Mouse (Mus musculus): ENCODE measurements around the gene Adgrb2.

Adgrb2 gene

DNA sequence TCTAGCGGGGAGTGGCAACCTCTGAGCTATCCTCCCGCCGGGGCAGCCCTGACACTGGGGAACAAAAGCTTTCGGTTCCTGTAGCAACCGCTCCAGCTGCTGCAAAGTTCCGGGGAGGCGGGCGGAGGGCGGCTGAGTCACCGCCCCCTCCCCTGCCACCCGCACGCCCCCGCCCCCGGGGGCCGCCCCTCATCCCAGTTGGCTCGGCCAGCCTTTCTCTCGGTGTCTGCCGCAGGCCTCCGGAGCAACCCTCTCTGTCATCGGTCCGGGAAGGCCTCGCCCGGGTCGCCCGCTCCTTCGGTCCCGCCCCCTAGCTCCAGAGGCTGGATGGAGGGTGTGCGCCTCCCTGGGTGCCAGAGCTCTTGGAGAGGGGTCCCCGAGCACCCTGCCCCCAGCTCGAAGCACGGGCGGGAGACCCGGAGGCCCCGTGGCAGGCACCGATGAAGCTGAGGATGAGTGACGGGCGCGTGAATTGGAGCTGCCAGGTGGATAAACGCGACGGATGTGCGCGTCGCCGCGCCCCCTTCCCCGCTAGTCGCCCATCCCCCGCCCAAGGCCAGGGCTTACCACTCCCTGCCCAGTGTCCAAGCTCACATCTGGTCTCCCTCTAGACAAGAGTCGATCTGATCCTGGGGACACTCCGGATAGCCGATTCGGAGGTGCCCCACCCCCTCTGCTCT is 3.3 kb downstream of the Adgrb2 start:
- DNase-seq (ENCODE audit: low read depth, low spot score), result no peak

DNA sequence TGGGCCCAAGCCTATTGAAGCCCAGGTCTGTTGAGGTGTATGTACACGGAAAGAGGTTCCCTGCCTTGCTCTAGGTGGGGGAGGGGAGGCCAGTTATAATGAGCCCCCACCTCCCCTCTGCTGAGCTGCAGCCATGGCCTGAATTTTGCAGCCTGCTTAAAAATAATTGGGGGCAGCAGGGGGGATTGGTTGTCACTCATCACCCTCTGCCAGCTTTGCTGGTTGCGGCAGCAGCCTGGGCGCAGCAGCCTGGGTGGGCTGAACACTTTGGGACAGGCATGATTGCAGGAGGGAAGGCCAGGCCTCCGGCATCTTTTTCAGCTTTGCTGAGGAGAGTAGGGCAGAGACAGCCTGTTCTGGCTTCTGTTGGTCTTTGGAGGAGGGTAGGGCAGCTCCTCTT is 5.3 kb downstream of the Adgrb2 start:
- no peak for DNase-seq (ENCODE audit: low read depth, low spot score)

DNA sequence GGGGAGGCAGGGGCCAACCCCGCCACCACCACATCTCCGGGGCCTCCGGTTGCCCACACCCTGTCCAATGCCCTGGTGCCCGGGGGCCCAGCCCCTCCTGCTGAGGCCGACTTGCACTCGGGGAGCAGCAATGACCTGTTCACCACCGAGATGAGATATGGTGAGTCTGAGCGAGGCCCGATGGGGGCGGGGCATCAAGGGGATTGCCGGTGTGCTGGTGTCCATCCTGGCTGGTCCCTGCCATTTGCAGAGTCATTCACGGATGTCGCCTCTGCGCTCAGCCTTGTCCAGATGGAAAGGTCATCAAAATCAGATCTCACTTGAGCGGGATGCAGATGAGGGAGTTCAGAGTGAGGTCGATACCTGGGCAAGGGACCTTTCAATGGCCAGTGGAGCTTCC is 8.1 kb downstream of the Adgrb2 start:
- DNase-seq (ENCODE audit: low read depth, low spot score), result no peak

DNA sequence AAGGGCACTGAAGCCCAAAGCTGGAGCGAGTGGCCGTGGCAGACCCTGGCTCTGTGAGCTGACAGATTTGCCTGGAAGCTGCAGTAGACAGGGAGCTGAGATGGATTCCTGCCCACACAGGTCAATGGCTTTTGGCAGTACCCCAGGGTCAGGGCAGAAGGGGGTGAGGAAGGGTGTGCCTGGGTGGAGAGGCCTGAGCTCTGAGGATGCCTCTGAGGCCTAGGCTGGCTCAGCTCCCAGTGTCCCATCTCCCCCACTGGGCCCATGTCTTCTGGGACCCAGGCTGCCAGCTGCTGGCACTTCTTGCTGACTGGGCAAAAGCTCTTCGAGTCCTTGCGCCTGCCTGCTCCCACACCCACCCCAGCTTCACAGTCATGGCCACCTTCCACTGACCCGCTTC is 8.5 kb downstream of the Adgrb2 start:
- DNase-seq (ENCODE audit: low read depth, low spot score), result no peak

DNA sequence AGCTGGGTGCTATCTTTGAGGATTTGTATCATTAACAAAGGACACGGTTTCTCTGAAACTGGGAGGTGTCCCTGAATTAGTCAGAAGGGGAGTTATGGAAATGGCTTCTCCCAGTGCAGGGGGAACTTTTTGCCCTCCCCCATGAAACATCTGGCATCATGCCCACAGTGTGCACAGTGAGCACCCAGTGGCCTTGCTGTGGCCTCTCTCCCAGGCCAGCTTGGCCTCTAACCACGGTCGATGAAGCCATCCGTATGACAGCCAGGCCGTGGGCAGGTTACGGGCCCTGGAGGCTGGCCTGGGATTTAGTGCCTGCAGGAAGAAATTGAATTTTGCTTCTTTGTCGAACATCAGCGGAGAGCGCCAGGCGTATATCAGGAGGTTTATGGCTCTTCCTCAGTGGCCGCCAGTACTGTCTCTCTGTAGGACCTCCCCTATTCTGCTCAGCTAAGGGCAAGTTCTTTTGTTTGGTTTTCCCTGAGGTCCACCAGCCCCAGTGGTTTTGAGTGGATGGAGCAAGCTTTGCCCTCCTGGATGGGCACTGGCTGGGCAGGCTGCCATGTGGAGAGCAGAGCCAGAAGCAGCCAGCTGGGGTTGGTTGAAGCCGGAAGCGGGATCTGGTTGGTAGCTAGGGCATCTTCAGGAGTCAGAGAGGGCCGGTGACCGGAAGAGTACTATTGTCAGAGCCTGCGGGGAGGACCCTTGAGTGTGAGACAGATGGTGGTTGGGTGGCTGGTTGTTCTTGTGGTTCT is 9.4 kb downstream of the Adgrb2 start:
- DNase-seq (ENCODE audit: low read depth, low spot score), result peak; percentile 6

DNA sequence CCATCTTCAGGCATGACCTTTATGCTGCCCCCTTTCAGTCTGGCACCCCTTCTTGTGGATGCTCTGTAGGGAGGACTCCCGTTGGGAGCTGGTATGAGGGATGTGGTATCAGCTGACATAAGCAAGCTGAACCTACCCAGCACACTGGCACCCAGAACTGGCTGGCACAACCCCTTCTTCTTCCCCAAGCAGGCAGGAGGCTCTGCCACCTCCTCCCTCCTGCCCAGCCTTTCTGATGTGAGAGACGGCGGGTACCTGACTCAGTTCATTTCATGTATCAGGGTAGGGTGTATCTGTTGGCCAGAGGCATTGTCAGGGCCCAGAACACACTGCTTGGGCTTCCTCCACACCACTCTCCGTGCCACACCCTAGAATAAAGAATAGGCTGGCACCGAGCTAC is 10.1 kb downstream of the Adgrb2 start:
- no peak for DNase-seq (ENCODE audit: low read depth, low spot score)

DNA sequence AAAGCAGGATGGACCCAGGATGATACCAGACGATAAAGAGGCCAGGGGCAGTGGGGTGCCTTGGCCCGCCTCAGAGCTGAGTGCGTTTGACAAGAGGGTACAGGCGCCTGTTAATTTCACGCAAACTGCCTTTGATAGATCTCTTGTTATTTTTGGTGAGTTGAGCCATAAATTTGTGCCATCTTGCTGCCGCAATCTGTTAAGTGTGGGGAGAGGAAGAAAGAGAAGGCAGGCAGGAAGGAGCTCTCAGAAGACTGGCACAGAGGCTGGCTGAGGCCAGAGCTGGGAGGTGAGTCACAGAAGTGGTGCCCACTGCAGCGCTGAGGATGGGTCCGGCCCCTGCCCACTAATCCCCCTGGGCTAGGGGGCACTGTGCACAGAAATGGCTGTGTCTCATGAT is 10.6 kb downstream of the Adgrb2 start:
- no peak for DNase-seq (ENCODE audit: low read depth, low spot score)

DNA sequence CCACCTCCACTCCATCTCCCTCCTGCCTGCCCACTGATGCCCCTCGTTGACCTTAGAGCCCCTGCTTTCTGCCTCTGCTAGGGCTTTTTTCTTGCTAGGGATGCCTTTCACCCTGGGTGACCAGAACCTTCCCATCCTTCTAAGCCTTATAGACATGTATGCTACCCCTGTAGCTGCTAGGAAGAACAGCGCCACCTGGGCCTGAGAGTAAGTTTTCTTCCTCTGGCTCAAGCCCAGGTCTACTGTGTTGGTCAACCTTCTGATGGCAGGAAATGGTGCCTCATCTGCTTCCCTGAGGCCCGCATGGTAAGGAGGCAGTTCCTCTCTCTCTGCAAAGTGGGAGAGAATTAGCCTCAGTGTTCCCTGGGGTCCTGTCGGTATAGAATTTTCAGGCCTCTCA is 11.3 kb downstream of the Adgrb2 start:
- no peak for DNase-seq (ENCODE audit: low read depth, low spot score)

DNA sequence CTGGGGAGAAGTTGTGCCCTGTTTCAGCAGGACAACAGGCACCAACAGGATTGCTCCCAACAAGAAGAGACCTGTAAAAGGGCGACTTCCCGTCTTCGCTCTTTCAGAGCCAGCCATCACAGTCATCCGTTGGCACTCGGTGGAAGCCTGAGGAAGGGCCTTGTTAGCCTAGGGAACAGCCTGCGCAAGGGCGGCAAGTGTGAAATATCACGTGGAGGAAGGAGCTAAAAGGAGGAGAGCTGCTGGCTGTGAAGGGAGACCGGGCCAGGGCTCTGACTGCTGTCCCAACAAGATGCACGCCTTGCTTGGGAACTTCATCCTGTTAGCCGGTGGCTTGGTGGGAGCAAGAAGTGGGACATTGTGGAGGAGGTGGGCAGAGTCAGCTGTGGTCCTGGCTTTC is 13.5 kb downstream of the Adgrb2 start:
- no peak for DNase-seq (ENCODE audit: low read depth, low spot score)

DNA sequence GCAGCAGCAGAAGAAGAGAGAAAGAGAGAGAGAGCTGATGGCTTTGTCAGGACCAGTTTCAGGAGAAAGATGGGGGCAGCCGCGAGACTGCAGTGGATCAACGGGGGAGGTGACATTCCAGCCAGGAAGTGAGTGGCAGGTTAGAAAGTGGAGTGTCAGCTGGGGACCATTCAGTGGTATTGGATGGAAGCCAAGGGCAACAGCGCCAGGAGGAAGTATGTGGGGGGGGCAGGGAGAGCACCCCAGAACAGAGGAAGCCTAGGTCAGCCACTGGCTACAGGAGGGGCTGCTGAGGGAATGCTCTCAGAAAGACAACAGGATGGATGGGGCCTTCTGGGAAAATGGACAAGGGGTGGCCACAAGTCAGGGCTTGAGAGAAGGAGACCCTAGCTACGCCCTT is 17.0 kb downstream of the Adgrb2 start:
- no peak for DNase-seq (ENCODE audit: low read depth, low spot score)

DNA sequence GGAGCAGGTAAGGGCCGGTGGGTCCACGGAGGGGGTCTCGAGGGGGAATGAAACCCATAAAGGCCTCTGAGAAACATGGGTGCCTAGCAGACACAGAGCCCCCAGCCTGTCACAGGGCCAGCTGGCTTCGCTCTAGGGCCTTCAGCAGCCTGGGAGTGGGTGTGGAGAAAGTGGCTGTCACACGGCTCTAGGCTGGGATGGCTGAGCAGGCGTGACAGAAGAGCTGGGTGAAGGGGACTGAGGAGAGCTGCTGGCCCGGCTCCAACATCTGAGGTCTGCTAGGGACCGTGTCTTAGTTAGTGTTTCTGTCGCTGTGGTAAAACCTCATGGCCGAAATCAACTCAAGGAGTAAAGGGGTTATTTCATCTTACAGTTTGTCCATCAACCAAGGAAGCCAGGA is 17.5 kb downstream of the Adgrb2 start:
- no peak for DNase-seq (ENCODE audit: low read depth, low spot score)

DNA sequence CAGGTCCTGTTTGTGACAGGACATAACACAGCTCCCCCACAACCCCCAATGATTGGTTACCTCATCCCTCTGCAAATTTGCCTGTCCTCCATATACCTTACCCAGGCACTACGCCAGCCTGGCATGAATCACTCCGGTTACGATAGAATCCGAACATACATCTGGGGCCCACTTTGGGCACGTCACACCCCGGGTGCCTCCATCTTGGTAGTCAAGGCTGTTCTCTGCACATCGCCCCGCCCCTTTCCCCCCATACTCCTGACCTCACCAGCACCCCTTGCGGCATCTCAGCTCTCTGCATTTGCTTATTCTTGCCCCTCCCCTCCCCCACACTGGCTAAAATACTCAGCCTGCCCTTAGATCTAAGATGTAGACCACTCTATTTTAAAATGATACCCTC is 20.9 kb downstream of the Adgrb2 start:
- DNase-seq (ENCODE audit: low read depth, low spot score), result no peak

DNA sequence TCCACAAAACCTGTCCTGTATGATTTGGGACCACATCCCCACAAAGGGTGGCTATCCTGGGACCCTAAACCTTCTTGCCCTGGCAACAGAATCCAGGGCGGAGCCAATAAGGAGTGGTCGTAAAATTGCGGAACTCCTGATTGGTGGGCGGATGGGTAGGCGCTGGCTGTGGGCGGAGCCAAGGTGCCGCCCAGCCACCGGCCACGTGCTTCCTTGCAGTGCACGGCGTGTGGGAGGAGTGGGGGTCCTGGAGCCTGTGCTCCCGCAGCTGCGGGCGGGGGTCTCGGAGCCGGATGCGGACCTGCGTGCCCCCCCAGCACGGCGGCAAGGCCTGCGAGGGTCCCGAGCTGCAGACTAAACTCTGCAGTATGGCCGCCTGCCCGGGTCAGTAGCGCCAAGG is 21.9 kb downstream of the Adgrb2 start:
- no peak for DNase-seq (ENCODE audit: low read depth, low spot score)

DNA sequence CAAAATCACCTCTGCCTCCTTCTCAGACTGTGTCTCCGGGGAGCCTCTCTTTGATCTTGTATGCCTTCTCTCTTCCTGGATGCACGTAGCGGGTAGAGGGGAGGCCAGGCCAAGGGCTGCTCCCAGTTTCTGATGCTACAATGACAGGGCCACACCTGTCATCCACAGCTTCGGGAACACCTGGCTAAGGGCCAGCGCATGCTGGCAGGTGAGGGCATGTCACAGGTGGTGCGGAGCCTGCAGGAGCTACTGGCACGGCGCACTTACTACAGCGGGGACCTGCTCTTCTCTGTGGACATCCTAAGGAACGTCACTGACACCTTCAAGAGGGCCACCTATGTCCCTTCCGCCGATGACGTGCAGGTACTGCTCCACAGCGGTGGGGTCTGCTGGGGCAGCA is 24.4 kb downstream of the Adgrb2 start:
- no peak for DNase-seq (ENCODE audit: low read depth, low spot score)

DNA sequence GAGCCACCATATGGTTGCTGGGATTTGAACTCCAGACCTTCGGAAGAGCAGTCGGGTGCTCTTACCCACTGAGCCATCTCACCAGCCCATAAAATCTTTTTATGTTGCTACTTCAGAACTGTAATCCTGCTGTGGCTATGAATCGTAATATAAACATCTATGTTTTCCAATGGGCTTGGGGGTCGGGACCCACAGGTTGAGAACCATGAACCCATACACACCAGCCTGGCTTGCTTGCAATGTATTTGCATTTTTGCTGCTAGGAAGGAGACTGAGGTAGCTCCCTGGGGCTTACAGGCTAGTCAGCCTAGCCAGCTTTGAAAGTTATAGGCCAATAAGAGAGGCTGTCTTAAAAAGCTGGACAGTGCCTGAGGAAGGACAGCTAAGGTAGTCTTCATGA is 26.1 kb downstream of the Adgrb2 start:
- DNase-seq (ENCODE audit: low read depth, low spot score), result no peak

DNA sequence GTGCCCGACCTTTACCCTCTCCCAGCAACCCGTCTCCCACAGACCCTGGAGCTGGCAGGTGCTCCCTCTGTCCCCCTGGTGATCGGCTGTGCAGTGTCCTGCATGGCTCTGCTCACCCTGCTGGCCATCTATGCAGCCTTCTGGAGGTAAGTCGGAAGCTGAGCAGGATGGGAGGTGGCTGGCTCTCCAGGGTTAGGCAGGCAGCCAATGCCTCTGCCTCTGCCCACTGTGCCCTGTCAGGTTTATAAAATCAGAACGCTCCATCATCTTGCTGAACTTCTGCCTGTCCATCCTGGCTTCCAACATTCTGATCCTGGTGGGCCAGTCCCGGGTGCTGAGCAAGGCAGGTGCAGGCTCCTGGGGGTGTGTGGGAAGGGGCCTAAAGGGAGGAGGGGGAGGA is 27.6 kb downstream of the Adgrb2 start:
- no peak for DNase-seq (ENCODE audit: low read depth, low spot score)

DNA sequence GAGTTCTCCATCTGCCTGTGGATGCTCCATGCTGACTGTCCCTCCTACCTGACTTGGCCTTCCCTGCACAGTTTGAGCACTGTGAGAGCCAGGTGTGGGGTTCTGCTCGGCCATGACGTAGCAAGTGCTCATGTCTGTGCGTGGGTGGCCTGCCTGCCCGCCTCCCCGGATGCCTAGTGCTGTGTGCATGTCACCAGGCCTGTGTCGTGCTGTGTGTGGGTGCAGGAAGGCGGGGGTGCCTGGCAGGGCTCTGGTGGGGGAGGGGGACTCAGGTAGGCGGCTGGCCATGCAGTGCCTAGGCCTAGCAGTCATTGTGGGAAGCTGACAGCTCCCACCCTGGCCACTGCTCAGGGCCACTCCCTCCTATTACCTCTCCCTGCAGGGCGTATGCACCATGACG is 28.4 kb downstream of the Adgrb2 start:
- no peak for DNase-seq (ENCODE audit: low read depth, low spot score)

DNA sequence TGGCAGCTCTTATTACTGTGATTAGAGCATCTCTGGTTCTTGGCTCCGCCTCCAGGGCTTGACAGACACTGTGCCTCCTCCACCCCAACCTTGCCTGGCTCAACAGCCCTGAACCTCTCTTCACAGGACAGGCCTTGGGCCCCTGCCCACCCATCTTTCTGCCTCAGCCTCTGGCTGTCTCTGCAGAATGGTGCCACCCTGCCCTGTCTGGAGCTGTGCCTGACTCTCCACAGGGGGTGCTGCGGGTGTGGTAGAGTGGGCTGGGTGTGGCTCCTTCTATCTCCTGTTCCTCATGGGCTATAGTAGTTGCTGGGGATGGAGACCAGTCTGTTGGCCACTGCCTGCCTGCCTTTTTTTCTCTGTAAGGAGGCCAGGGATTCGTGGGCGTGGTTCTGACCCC is 31.3 kb downstream of the Adgrb2 start:
- DNase-seq (ENCODE audit: low read depth, low spot score), result no peak

DNA sequence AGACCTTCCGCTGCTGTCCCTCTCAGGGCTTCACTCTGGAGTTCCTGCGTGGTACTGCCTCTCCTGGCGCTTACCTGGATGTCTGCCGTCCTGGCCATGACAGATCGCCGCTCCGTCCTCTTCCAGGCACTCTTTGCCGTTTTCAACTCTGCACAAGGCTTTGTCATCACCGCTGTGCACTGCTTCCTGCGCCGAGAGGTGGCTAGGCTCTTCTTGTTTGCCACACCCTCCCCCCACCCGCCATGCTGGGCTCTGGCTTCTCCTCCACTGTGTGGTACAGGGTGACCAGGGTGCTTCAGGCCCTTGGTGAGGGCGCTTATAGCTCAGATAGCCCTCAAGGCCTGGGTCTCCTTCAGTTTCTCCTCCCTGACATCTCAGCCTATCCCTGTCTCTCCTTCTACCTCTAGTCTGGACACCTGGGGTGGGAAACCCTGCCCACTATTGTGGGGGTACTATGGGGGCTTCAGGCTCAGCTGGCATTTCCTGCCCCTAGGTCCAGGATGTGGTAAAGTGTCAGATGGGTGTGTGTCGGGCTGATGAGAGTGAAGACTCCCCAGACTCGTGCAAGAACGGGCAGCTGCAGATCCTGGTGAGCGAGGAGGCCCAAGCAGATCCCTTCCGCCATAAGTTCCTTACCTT is 32.5 kb downstream of the Adgrb2 start:
- no peak for DNase-seq (ENCODE audit: low read depth, low spot score)

DNA sequence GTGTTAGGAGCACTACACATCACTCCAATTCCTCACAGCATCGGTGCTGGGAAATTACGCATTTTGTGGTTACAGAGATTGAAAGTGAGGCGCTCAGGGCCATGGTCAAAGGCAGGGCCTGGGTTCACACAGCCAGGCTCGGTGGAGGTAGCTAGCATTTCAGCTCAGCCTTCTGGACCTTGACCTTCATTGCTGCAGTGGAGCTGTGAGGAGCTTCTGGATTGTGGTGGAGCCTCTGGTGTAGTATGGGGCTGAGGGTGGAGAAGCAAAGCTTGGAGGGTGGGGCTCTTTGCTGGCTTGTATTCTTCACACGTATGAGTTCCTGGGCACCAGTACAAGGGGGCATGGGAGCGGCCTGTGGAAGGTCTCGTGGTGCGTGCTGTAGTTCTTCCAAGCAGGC is 38.3 kb downstream of the Adgrb2 start:
- no peak for DNase-seq (ENCODE audit: low read depth, low spot score)

DNA sequence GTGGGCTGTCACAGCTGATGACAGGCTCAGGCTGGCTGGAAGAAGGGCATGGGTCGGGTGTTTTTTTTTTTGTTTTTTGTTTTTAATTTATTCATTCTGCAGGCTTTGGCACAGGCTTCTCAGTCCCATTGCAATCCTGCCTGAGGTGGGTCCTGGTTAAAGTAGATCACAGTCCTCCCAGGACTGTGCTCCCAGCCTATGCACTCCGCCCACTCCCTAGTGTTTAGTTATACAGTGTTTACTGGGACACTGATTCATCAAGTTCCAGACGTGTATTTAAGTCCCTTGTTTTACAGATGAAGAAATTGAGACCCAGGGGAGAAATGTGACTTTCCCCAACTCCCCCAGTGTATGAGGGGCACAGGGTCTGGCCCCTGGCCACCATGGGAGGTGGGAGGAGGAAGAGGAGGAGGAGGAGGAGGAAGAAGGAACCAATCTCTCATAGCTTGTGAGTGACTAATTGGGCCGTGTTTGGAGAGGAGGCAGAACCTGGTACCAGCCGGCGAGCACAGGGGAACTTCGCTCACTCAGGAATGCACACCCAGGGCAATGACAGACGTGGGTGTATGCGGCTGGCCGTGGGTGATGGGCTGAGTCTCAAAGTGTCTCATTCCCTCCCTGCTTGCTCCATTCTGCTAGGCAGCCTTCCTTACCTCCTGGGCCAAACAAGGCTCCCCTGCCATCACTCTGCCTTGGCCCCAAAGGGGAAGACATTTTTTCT is 39.0 kb downstream of the Adgrb2 start:
- no peak for DNase-seq (ENCODE audit: low read depth, low spot score)

DNA sequence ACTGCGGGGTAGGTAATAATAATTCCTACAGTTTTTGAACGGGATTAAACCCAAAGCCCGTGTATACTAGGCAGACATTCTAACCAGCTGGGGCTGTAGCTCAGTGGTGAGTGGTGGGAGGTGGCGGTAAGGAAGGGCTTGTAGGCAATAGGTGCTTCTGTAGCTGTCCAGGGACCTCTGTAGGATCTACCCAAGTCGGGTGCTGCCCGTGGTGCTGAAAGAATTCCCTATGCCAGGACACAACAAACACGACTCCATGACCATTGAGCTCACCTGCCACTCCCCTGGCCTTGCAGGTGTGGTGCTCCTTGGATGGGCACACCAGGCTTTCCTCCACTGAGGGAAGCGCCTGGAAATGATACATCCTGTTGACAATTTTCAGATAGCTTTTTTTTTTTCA is 40.9 kb downstream of the Adgrb2 start:
- peak; percentile 46 for DNase-seq (ENCODE audit: low read depth, low spot score)

All from 3T3-L1 (cell line).